ENCODE assay signal across 15 mouse cellular contexts in the genomic region with DNA sequence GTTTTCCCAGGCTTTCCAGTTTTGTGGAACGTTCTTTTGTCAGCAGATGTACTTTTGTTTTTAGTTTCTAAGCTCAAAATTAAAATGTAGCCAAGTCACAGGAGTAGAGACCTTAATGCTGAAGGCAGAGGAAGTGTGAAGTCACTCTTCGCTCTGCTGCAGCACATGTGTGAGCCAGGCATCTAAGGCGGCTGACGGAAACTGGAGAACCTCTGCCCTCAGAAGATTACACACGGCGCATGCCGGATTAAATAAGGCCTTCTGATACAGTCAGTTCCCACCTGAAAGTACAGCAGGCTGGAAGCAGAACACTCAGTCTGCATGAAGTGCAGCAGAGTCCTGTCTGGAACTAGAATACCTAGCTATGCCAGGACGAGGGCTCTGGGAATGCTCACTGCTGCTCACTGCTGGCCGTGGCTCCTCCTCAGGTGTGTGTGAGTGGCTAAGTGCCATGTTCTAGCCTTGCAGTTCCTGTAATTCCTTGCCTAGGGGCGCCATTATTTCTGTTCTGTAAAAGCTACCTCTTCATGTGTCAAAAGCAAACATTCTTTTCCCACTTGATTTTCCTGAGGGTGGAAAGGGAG. TPM values are rescaled to one million over a fixed set of nuclear protein-coding genes. Genes with fewer than 3 reads are reported as not detected.
DNase-seq lines count a peak whose midpoint lies in the region; ATAC-seq and TF ChIP-seq lines count a peak whose summit lies in the region.
"Had no signal": no experiment of that assay in that cellular context is flagged by ENCODE, and none has a peak within 500 bp of the region (broad histone marks: within the 10 kb centered on the region; RNA-seq: fewer than 3 reads in every experiment).

No protein-coding gene starts in this region.

- peak overlapping the region; percentile 6; the same call in 1 of the 2 replicates for H3K27ac ChIP-seq in hindbrain, postnatal 0 days
- H3K27ac ChIP-seq in hindbrain, embryonic 11.5 days (ENCODE audit: low read depth, low read length): no peak overlapping the region
- no peak overlapping the region for H3K27ac ChIP-seq in stomach, postnatal 0 days (replicated peaks)
- H3K27ac ChIP-seq: liver, embryonic 15.5 days had no signal

- no peaks in the 10 kb centered on the region for H3K4me1 ChIP-seq in hindbrain, postnatal 0 days (ENCODE audit: insufficient read depth, low read length)
- no peaks in the 10 kb centered on the region for H3K4me1 ChIP-seq in hindbrain, embryonic 11.5 days (replicated peaks; ENCODE audit: control insufficient read depth, insufficient read depth, low read length)
- H3K4me1 ChIP-seq in lung, adult 2 months (ENCODE audit: control insufficient read depth, insufficient read depth, low read length): no peaks in the 10 kb centered on the region
- H3K4me1 ChIP-seq in stomach, postnatal 0 days (replicated peaks; ENCODE audit: control insufficient read depth, insufficient read depth): no peaks in the 10 kb centered on the region
- H3K4me1 ChIP-seq: liver, embryonic 15.5 days had no signal

- WGBS in hindbrain, postnatal 0 days: 65% methylated on average over 10 of the region's 10 CpGs
- WGBS in hindbrain, embryonic 11.5 days: 84% methylated on average over 10 of the region's 10 CpGs
- WGBS in lung, adult 2 months: 59% methylated on average over 10 of the region's 10 CpGs
- WGBS in stomach, postnatal 0 days: 52% methylated on average over 10 of the region's 10 CpGs

- intact Hi-C loops in left cerebral cortex, postnatal 4 days (cut with DNase I): no loop called here

- no peaks in the 10 kb centered on the region for H3K9me3 ChIP-seq in hindbrain, postnatal 0 days (ENCODE audit: low read length)
- no peaks in the 10 kb centered on the region for H3K9me3 ChIP-seq in hindbrain, embryonic 11.5 days (ENCODE audit: control insufficient read depth, low read length)
- no peaks in the 10 kb centered on the region for H3K9me3 ChIP-seq in stomach, postnatal 0 days (ENCODE audit: control insufficient read depth, low read length)
- H3K9me3 ChIP-seq: liver, embryonic 15.5 days had no signal

- no peaks in the 10 kb centered on the region for H3K27me3 ChIP-seq in hindbrain, postnatal 0 days (ENCODE audit: insufficient read depth, low read length)
- H3K27me3 ChIP-seq in hindbrain, embryonic 11.5 days (ENCODE audit: control insufficient read depth, insufficient read depth, low read length): no peaks in the 10 kb centered on the region
- H3K27me3 ChIP-seq in stomach, postnatal 0 days (ENCODE audit: control insufficient read depth, insufficient read depth, low read length): no peaks in the 10 kb centered on the region
- H3K27me3 ChIP-seq: liver, embryonic 15.5 days had no signal

- no peak for TF ChIP-seq CTCF in hindbrain, postnatal 0 days (IDR thresholded peaks at IDR 0.05; ENCODE audit: low read depth)
- no peak for TF ChIP-seq CTCF in lung, adult 2 months (IDR thresholded peaks at IDR 0.05; ENCODE audit: insufficient read depth, low read length)
- TF ChIP-seq CTCF in stomach, postnatal 0 days (IDR thresholded peaks at IDR 0.05; ENCODE audit: low read depth): peak; percentile 20; the same call in 1 of the 2 replicates

- H3K9ac ChIP-seq in hindbrain, postnatal 0 days (replicated peaks; ENCODE audit: low read length): no peak overlapping the region
- no peak overlapping the region for H3K9ac ChIP-seq in hindbrain, embryonic 11.5 days (ENCODE audit: low read depth, low read length)
- no peak overlapping the region for H3K9ac ChIP-seq in stomach, postnatal 0 days (ENCODE audit: low read length)
- H3K9ac ChIP-seq: liver, embryonic 15.5 days had no signal

- no peak overlapping the region for H3K4me2 ChIP-seq in hindbrain, postnatal 0 days (ENCODE audit: low read depth, low read length)
- H3K4me2 ChIP-seq in hindbrain, embryonic 11.5 days (replicated peaks; ENCODE audit: low read depth, low read length): no peak overlapping the region
- H3K4me2 ChIP-seq in stomach, postnatal 0 days (replicated peaks; ENCODE audit: low read depth): no peak overlapping the region
- H3K4me2 ChIP-seq: liver, embryonic 15.5 days had no signal

- H3K4me3 ChIP-seq in hindbrain, postnatal 0 days (ENCODE audit: low read length): no peak overlapping the region
- no peak overlapping the region for H3K4me3 ChIP-seq in hindbrain, embryonic 11.5 days (ENCODE audit: low read depth, low read length)
- no peak overlapping the region for H3K4me3 ChIP-seq in lung, adult 2 months (replicated peaks; ENCODE audit: extremely low read depth, low read depth, low read length)
- no peak overlapping the region for H3K4me3 ChIP-seq in stomach, postnatal 0 days (ENCODE audit: low read depth, low read length)
- H3K4me3 ChIP-seq: liver, embryonic 15.5 days had no signal

- no peak for TF ChIP-seq EP300 in stomach, postnatal 0 days (optimal IDR thresholded peaks at IDR 0.05)

- peaks cover 22% of the 10 kb centered on the region; the same call in 1 of the 2 replicates for H3K36me3 ChIP-seq in hindbrain, postnatal 0 days (ENCODE audit: insufficient read depth, low read length)
- peaks cover 3% of the 10 kb centered on the region; the same call in 1 of the 2 replicates for H3K36me3 ChIP-seq in hindbrain, embryonic 11.5 days (ENCODE audit: control insufficient read depth, insufficient read depth, low read length)
- 0 out of 2 replicates have a peak, but pooled peaks cover 6% of the 10 kb centered on the region for H3K36me3 ChIP-seq in stomach, postnatal 0 days (ENCODE audit: control insufficient read depth, insufficient read depth, low read length)

- no peak for TF ChIP-seq POLR2A in lung, adult 2 months (IDR thresholded peaks at IDR 0.05; ENCODE audit: borderline replicate concordance, extremely low read depth, low read depth, low read length)

- ATAC-seq in hindbrain, postnatal 0 days: no peak
- no peak for ATAC-seq in hindbrain, embryonic 11.5 days (ENCODE audit: low FRiP score)
- ATAC-seq in stomach, postnatal 0 days (ENCODE audit: low FRiP score, low TSS enrichment): no peak

- DNase-seq in hindbrain, postnatal 0 days (ENCODE audit: low spot score): no peak
- DNase-seq in hindbrain, embryonic 11.5 days (ENCODE audit: low spot score): no peak
- DNase-seq in thymus, postnatal 0 days (ENCODE audit: low spot score): peak; percentile 12
- DNase-seq in thymus, postnatal 10 days (ENCODE audit: low spot score in 2 of 2): no peak
- peak; percentile 17 for DNase-seq in lung, adult 2 months
- no peak for DNase-seq in stomach, postnatal 0 days (ENCODE audit: low spot score)
- DNase-seq in retina, embryonic 14.5 days (ENCODE audit: low spot score): no peak
- no peak for DNase-seq in left cerebral cortex, postnatal 4 days
- DNase-seq: cerebellum, adult 18-20 months; heart, postnatal 4 days had no signal

RNA-seq across cellular contexts. Expression of gene 4930595D18Rik, which starts 41.0 kb away (rescaled TPM):
- total RNA-seq in hindbrain, postnatal 0 days (2014; rRNA removed): not detected in 2 replicates
- not detected in 2 replicates for polyA plus RNA-seq in hindbrain, postnatal 0 days (2015; fragmentation: Nextera tagmentation; extraction: Ambion mirVana)
- not detected in 2 replicates for polyA plus RNA-seq in hindbrain, embryonic 11.5 days (2014; fragmentation: Nextera tagmentation; extraction: Ambion mirVana)
- 0.34 TPM in 1 of 2 replicates, not detected in the other for polyA plus RNA-seq in thymus, postnatal 0 days (2015; fragmentation: Nextera tagmentation; extraction: Ambion mirVana)
- polyA plus RNA-seq in lung, adult 2 months (2012; rRNA removed): not detected in 2 replicates
- not detected in 2 replicates for polyA plus RNA-seq in stomach, postnatal 0 days (2015; fragmentation: Nextera tagmentation; extraction: Ambion mirVana)
- total RNA-seq in left cerebral cortex, postnatal 4 days (2021): not detected
- total RNA-seq: adrenal gland, postnatal 4 days; heart, adult 8-10 months; heart, postnatal 4 days had no signal
- polyA plus RNA-seq: large intestine, adult 2 months; liver, embryonic 15.5 days; spleen, adult 2 months had no signal

RNA-seq across cellular contexts. Expression of gene Amn, which starts 45.6 kb away (rescaled TPM):
- 82.6 and 133 TPM in 2 replicates for total RNA-seq in hindbrain, postnatal 0 days (2014; rRNA removed)
- polyA plus RNA-seq in hindbrain, postnatal 0 days (2015; fragmentation: Nextera tagmentation; extraction: Ambion mirVana): 97.6 and 106 TPM in 2 replicates
- 0.76 TPM in 1 of 2 replicates, not detected in the other for polyA plus RNA-seq in hindbrain, embryonic 11.5 days (2014; fragmentation: Nextera tagmentation; extraction: Ambion mirVana)
- polyA plus RNA-seq in thymus, postnatal 0 days (2015; fragmentation: Nextera tagmentation; extraction: Ambion mirVana): 0.93 and 1.0 TPM in 2 replicates
- 0.43 and 0.66 TPM in 2 replicates for polyA plus RNA-seq in lung, adult 2 months (2012; rRNA removed)
- polyA plus RNA-seq in stomach, postnatal 0 days (2015; fragmentation: Nextera tagmentation; extraction: Ambion mirVana): 0.22 TPM in 2 replicates
- 10 to 100 TPM; 15.9 to 16.3 TPM for total RNA-seq in left cerebral cortex, postnatal 4 days (2021)

RNA-seq across cellular contexts. Expression of gene Traf3, which starts 59.1 kb away (rescaled TPM):
- 35.8 and 40.8 TPM in 2 replicates for total RNA-seq in hindbrain, postnatal 0 days (2014; rRNA removed)
- polyA plus RNA-seq in hindbrain, postnatal 0 days (2015; fragmentation: Nextera tagmentation; extraction: Ambion mirVana): 12.9 and 13.7 TPM in 2 replicates
- 11.4 and 16.2 TPM in 2 replicates for polyA plus RNA-seq in hindbrain, embryonic 11.5 days (2014; fragmentation: Nextera tagmentation; extraction: Ambion mirVana)
- polyA plus RNA-seq in thymus, postnatal 0 days (2015; fragmentation: Nextera tagmentation; extraction: Ambion mirVana): 11.7 and 13.1 TPM in 2 replicates
- polyA plus RNA-seq in lung, adult 2 months (2012; rRNA removed): 16.8 and 20.2 TPM in 2 replicates
- polyA plus RNA-seq in stomach, postnatal 0 days (2015; fragmentation: Nextera tagmentation; extraction: Ambion mirVana): 3.2 and 4.4 TPM in 2 replicates
- total RNA-seq in left cerebral cortex, postnatal 4 days (2021): 10 to 100 TPM; 37.0 to 41.8 TPM

Comparison
In these comparisons a context has a peak if more than half of its experiments do, and no peak if none do; other contexts are left out.
1. DNase-seq: peak in thymus, postnatal 0 days (single experiment) and lung, adult 2 months (single experiment); none in hindbrain, postnatal 0 days (single experiment), hindbrain, embryonic 11.5 days (single experiment), thymus, postnatal 10 days (0 of 2), stomach, postnatal 0 days (single experiment), retina, embryonic 14.5 days (single experiment) and left cerebral cortex, postnatal 4 days (single experiment).
2. RNA of gene Amn, which starts 45.6 kb away (polyA plus RNA-seq): 97.6 to 106 TPM in hindbrain, postnatal 0 days; 0.93 to 1.0 TPM in thymus, postnatal 0 days, 0.76 TPM in hindbrain, embryonic 11.5 days, 0.43 to 0.66 TPM in lung, adult 2 months and 0.22 TPM in stomach, postnatal 0 days; every median in the first group is over 10 times any median in the second.